Comparison of ENCODE assay signal across 8 mouse cellular contexts in the genomic region with DNA sequence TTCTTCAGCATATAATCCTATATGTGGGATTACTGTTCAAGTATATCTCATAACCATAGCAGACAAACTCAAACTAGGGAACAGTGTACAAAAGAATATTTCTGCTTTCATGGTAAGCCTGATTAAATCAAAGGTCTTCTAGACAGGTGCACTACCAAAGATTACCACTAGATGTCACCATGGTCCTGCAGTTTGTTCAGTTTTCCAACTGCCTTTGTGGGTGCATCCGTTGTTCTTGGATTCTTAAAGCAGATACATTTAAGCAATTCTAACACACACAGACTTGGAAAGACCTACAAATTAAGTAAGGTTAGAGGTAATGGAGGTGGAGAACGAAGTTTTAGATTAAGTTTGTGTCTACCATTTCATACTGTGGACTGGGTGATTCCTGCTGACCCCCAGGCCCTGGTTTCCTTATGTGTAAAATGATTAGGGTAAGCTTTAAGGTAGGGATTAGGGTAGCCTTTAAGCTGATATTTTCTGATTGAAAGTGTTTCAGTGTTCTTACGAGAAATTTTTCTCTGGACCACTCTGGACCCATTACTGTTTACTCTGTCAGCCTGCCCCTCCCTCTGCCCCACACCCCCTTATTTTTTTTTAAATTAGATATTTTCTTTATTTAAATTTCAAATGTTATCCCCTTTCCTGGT. TPM values are rescaled to one million over a fixed set of nuclear protein-coding genes. Genes with fewer than 3 reads are reported as not detected.
DNase-seq lines count a peak whose midpoint lies in the region; ATAC-seq and TF ChIP-seq lines count a peak whose summit lies in the region.

No protein-coding gene starts in this region.

- ATAC-seq in liver, embryonic 11.5 days (replicated peaks; ENCODE audit: low FRiP score), result no peak
- ATAC-seq in hematopoietic stem cell, adult 5-6 weeks (replicated peaks in 1 of 2; ENCODE audit: insufficient read depth in 1 of 2, low FRiP score in 2 of 2, low TSS enrichment in 1 of 2, low read depth in 1 of 2, poor library complexity in 2 of 2, severe bottlenecking in 2 of 2), result peak; percentile 52 to 74; a peak in 3 of 4 replicates
- peak; percentile 83 for ATAC-seq in midbrain, embryonic 16.5 days

- no peaks in the 10 kb centered on the region; the same call in 1 of the 2 replicates for H3K27me3 ChIP-seq in liver, adult 2 months (ENCODE audit: control insufficient read depth, insufficient read depth, low read length)
- no peaks in the 10 kb centered on the region for H3K27me3 ChIP-seq in liver, embryonic 11.5 days (replicated peaks; ENCODE audit: control insufficient read depth, insufficient read depth, low read length)
- H3K27me3 ChIP-seq in embryonic facial prominence, embryonic 10.5 days (replicated peaks; ENCODE audit: low read depth, poor library complexity, severe bottlenecking), result no peaks in the 10 kb centered on the region
- H3K27me3 ChIP-seq in midbrain, embryonic 16.5 days (ENCODE audit: control insufficient read depth, insufficient read depth, low read depth, low read length), result no peaks in the 10 kb centered on the region

- no peak overlapping the region for H3K4me2 ChIP-seq in liver, embryonic 11.5 days
- H3K4me2 ChIP-seq in midbrain, embryonic 16.5 days (ENCODE audit: low read length), result no peak overlapping the region

- H3K4me1 ChIP-seq in liver, adult 2 months (ENCODE audit: control insufficient read depth, insufficient read depth, low read length), result no peaks in the 10 kb centered on the region
- no peaks in the 10 kb centered on the region for H3K4me1 ChIP-seq in liver, embryonic 11.5 days (replicated peaks; ENCODE audit: control insufficient read depth, insufficient read depth, low read length)
- H3K4me1 ChIP-seq in embryonic facial prominence, embryonic 10.5 days, result no peaks in the 10 kb centered on the region
- peaks cover 3% of the 10 kb centered on the region; the same call in 1 of the 2 replicates for H3K4me1 ChIP-seq in midbrain, embryonic 16.5 days (ENCODE audit: control insufficient read depth, insufficient read depth, low read length)

- H3K9ac ChIP-seq in liver, adult 2 months (ENCODE audit: low read depth, low read length), result no peak overlapping the region
- H3K9ac ChIP-seq in liver, embryonic 11.5 days (ENCODE audit: low read depth, low read length), result no peak overlapping the region
- no peak overlapping the region for H3K9ac ChIP-seq in midbrain, embryonic 16.5 days (ENCODE audit: low read depth, low read length)

- peak; percentile 61 for DNase-seq in liver, adult 2 months (ENCODE audit: extremely low read depth, low read depth, low spot score)
- no peak for DNase-seq in liver, embryonic 11.5 days (ENCODE audit: low spot score)
- DNase-seq in adipocyte (ENCODE audit: low spot score), result peak; percentile 90
- peak; percentile 57 for DNase-seq in embryonic facial prominence, embryonic 10.5 days (ENCODE audit: low spot score)
- DNase-seq in left cerebral cortex, postnatal 10 days (ENCODE audit: extremely low spot score in 1 of 2, low spot score in 2 of 2), result peak; percentile 51 to 79
- DNase-seq in testis, postnatal 14 days (ENCODE audit: low spot score), result peak; percentile 59

- intact Hi-C loops in left cerebral cortex, postnatal 10 days (cut with DNase I), result loop anchor here (5.0 kb wide), 1 partner anchor 1341 kb away; no protein-coding TSS in a partner anchor

- no peak for TF ChIP-seq POLR2A in liver, adult 2 months (IDR thresholded peaks at IDR 0.05; ENCODE audit: extremely low read depth, insufficient read depth, low read length)

- no peaks in the 10 kb centered on the region for H3K79me2 ChIP-seq in liver, adult 2 months (ENCODE audit: control insufficient read depth, insufficient read depth, low read length)

- WGBS in liver, adult 2 months, result 8% methylated on average over 3 of the region's 3 CpGs
- WGBS in liver, embryonic 11.5 days, result 18% methylated on average over 3 of the region's 3 CpGs
- WGBS in embryonic facial prominence, embryonic 10.5 days, result 13% methylated on average over 3 of the region's 3 CpGs
- WGBS in midbrain, embryonic 16.5 days, result 10% methylated on average over 3 of the region's 3 CpGs

- H3K27ac ChIP-seq in liver, adult 2 months (replicated peaks; ENCODE audit: insufficient read depth, low read depth, low read length), result no peak overlapping the region
- H3K27ac ChIP-seq in liver, embryonic 11.5 days (ENCODE audit: low read depth, low read length), result no peak overlapping the region
- no peak overlapping the region for H3K27ac ChIP-seq in embryonic facial prominence, embryonic 10.5 days (replicated peaks)
- no peak overlapping the region for H3K27ac ChIP-seq in midbrain, embryonic 16.5 days (ENCODE audit: low read length)

- TF ChIP-seq CTCF in liver, adult 2 months (IDR thresholded peaks at IDR 0.05; ENCODE audit: low read depth, low read length), result peak; percentile 66

- no peak overlapping the region for H3K4me3 ChIP-seq in liver, adult 2 months (ENCODE audit: insufficient read depth, low read depth, low read length)
- no peak overlapping the region for H3K4me3 ChIP-seq in liver, embryonic 11.5 days (ENCODE audit: low read depth, low read length)
- H3K4me3 ChIP-seq in embryonic facial prominence, embryonic 10.5 days, result no peak overlapping the region
- no peak overlapping the region for H3K4me3 ChIP-seq in midbrain, embryonic 16.5 days (ENCODE audit: low read depth, low read length)

- H3K9me3 ChIP-seq in liver, embryonic 11.5 days (ENCODE audit: control insufficient read depth, low read length), result no peaks in the 10 kb centered on the region
- H3K9me3 ChIP-seq in embryonic facial prominence, embryonic 10.5 days, result no peaks in the 10 kb centered on the region
- H3K9me3 ChIP-seq in midbrain, embryonic 16.5 days (replicated peaks; ENCODE audit: control insufficient read depth, low read length, poor library complexity, severe bottlenecking), result no peaks in the 10 kb centered on the region

- no peaks in the 10 kb centered on the region for H3K36me3 ChIP-seq in liver, adult 2 months (ENCODE audit: control insufficient read depth, insufficient read depth, low read length)
- H3K36me3 ChIP-seq in liver, embryonic 11.5 days (ENCODE audit: control insufficient read depth, insufficient read depth, low read length), result no peaks in the 10 kb centered on the region
- H3K36me3 ChIP-seq in embryonic facial prominence, embryonic 10.5 days (replicated peaks), result no peaks in the 10 kb centered on the region
- H3K36me3 ChIP-seq in midbrain, embryonic 16.5 days (ENCODE audit: control insufficient read depth, insufficient read depth, low read length), result no peaks in the 10 kb centered on the region

RNA-seq across cellular contexts. Expression of a gene that starts 30.9 kb away (rescaled TPM):
- total RNA-seq in liver, adult 2 months (2014; rRNA removed), result 0.37 and 0.47 TPM in 2 replicates
- polyA plus RNA-seq in liver, adult 2 months (2012; rRNA removed), result 0.11 and 0.23 TPM in 2 replicates
- polyA plus RNA-seq in liver, embryonic 11.5 days (2014; fragmentation: Nextera tagmentation; extraction: Ambion mirVana), result 0.75 and 0.99 TPM in 2 replicates
- polyA plus RNA-seq in embryonic facial prominence, embryonic 10.5 days (2016; fragmentation: Nextera tagmentation; extraction: Ambion mirVana), result 38.5 and 41.9 TPM in 2 replicates
- total RNA-seq in hematopoietic stem cell, adult 5-6 weeks (2017), result 0.56 TPM in 1 of 2 replicates, not detected in the other
- total RNA-seq in left cerebral cortex, postnatal 10 days (2021), result 1 to 10 TPM; 3.6 to 5.0 TPM
- 52.9 and 53.3 TPM in 2 replicates for polyA plus RNA-seq in midbrain, embryonic 16.5 days (2015; fragmentation: Nextera tagmentation; extraction: Ambion mirVana)

Comparison
In these comparisons a context has a peak if more than half of its experiments do, and no peak if none do; other contexts are left out.
1. RNA of a gene that starts 30.9 kb away (polyA plus RNA-seq): 52.9 to 53.3 TPM in midbrain, embryonic 16.5 days and 38.5 to 41.9 TPM in embryonic facial prominence, embryonic 10.5 days; 0.75 to 0.99 TPM in liver, embryonic 11.5 days and 0.11 to 0.23 TPM in liver, adult 2 months; every median in the first group is over 10 times any median in the second.